Mouse (Mus musculus): ENCODE results near the gene Olfr922. TPM values are rescaled to one million over a fixed set of nuclear protein-coding genes. Genes with fewer than 3 reads are reported as not detected.

Olfr922 gene
- total and polyA plus RNA-seq, 3 experiments, result not detected

- Histone ChIP-seq H3K36me3 (ENCODE audit: control insufficient read depth in 1 of 2, insufficient read depth in 2 of 2, low read length in 2 of 2) (0 out of 4 replicates have a peak, but pooled peaks cover 0 to 2% of the 10 kb centered on the region in 2 experiments), H3K9ac (ENCODE audit: control insufficient read depth, low read depth, low read length, poor library complexity, severe bottlenecking) (no peak overlapping the region), H3K79me2 (ENCODE audit: control insufficient read depth, insufficient read depth, low read length, poor library complexity) (no peaks in the 10 kb centered on the region), H3K27me3 (ENCODE audit: control insufficient read depth in 1 of 2, insufficient read depth in 2 of 2, low read length in 2 of 2) (no peaks in the 10 kb centered on the region), H3K9me3 (replicated peaks; ENCODE audit: insufficient read depth, low read length) (no peaks in the 10 kb centered on the region), H3K4me3 (ENCODE audit: control insufficient read depth in 1 of 2, insufficient read depth in 1 of 2, low read depth in 2 of 2, low read length in 2 of 2) (no peak overlapping the region), H3K27ac (ENCODE audit: control insufficient read depth, low read depth, low read length) (no peak overlapping the region), H3K4me1 (ENCODE audit: control insufficient read depth in 1 of 2, insufficient read depth in 2 of 2, low read length in 2 of 2) (no peaks in the 10 kb centered on the region; a peak in 1 of 4 replicates)
- TF ChIP-seq ELF1 (IDR thresholded peaks at IDR 0.05; ENCODE audit: low read depth, low read length), result no peak
- TF ChIP-seq EP300 (IDR thresholded peaks at IDR 0.05; ENCODE audit: low read depth in 1 of 2, low read length in 2 of 2), result 0 out of 4 replicates have a peak, but pooled peaks of 1 of the 2 experiments have one; percentile 7
- peak; percentile 38 for DNase-seq (ENCODE audit: low read depth, low spot score)
Observed at GRCm38 (mm10) chr9:38815458-38815986, 1.1 kb downstream of the Olfr922 start.

GRCm38 (mm10) chr9:38826245-38826644 is 11.8 kb downstream of the Olfr922 start, which contains the start of gene Olfr923:
TSS of gene Olfr923 (plus strand) at chr9:38826545.
- Histone ChIP-seq H3K79me2 (ENCODE audit: control insufficient read depth, insufficient read depth, low read length, poor library complexity) (no peaks in the 10 kb centered on the region), H3K4me3 (ENCODE audit: control insufficient read depth in 1 of 2, insufficient read depth in 1 of 2, low read depth in 2 of 2, low read length in 2 of 2) (no peak within 1 kb of the TSS), H3K36me3 (ENCODE audit: control insufficient read depth in 1 of 2, insufficient read depth in 2 of 2, low read length in 2 of 2) (no peaks in the 10 kb centered on the region), H3K27ac (ENCODE audit: control insufficient read depth, low read depth, low read length) (no peak within 1 kb of the TSS), H3K9me3 (replicated peaks; ENCODE audit: insufficient read depth, low read length) (no peaks in the 10 kb centered on the region), H3K27me3 (ENCODE audit: control insufficient read depth in 1 of 2, insufficient read depth in 2 of 2, low read length in 2 of 2) (no peaks in the 10 kb centered on the region), H3K4me1 (ENCODE audit: control insufficient read depth in 1 of 2, insufficient read depth in 2 of 2, low read length in 2 of 2) (no peaks in the 10 kb centered on the region), H3K9ac (ENCODE audit: control insufficient read depth, low read depth, low read length, poor library complexity, severe bottlenecking) (no peak within 1 kb of the TSS)
- TF ChIP-seq POLR2AphosphoS5 (IDR thresholded peaks at IDR 0.05; ENCODE audit: borderline replicate concordance, low read depth, low read length), result no peak
- TF ChIP-seq POLR2A (IDR thresholded peaks at IDR 0.05; ENCODE audit: control insufficient read depth in 1 of 2, insufficient read depth in 1 of 2, low read depth in 1 of 2, low read length in 2 of 2, poor library complexity in 1 of 2), result no peak
- no peak for TF ChIP-seq ETS1 (IDR thresholded peaks at IDR 0.05; ENCODE audit: low read depth, low read length)
- no peak for TF ChIP-seq GABPA (IDR thresholded peaks at IDR 0.05; ENCODE audit: low read depth, low read length)
- TF ChIP-seq ZC3H11A (IDR thresholded peaks at IDR 0.05; ENCODE audit: low read depth, low read length), result no peak
- no peak for TF ChIP-seq SMC3 (IDR thresholded peaks at IDR 0.05; ENCODE audit: low read depth, low read length)
- no peak for TF ChIP-seq CHD1 (IDR thresholded peaks at IDR 0.05; ENCODE audit: low read depth, low read length)
- no peak for TF ChIP-seq CHD2 (IDR thresholded peaks at IDR 0.05; ENCODE audit: low read length)
- TF ChIP-seq MAX (IDR thresholded peaks at IDR 0.05; ENCODE audit: low read length), result no peak
- no peak for TF ChIP-seq RAD21 (IDR thresholded peaks at IDR 0.05; ENCODE audit: low read depth, low read length)
- TF ChIP-seq CTCF (IDR thresholded peaks at IDR 0.05 in 2 of 3, conservative IDR thresholded peaks at IDR 0.05 in 1 of 3; ENCODE audit: control insufficient read depth in 1 of 3, insufficient read depth in 1 of 3, low read depth in 2 of 3, low read length in 3 of 3, poor library complexity in 1 of 3, severe bottlenecking in 1 of 3), result no peak
- no peak for TF ChIP-seq ZKSCAN1 (IDR thresholded peaks at IDR 0.05; ENCODE audit: low read depth, low read length)
- no peak for TF ChIP-seq NELFE (IDR thresholded peaks at IDR 0.05; ENCODE audit: low read depth, low read length)
- no peak for DNase-seq (ENCODE audit: low read depth, low spot score)

- no peak overlapping the region for H3K27ac ChIP-seq (ENCODE audit: control insufficient read depth, low read depth, low read length)
- H3K4me1 ChIP-seq (ENCODE audit: control insufficient read depth in 1 of 2, insufficient read depth in 2 of 2, low read length in 2 of 2), result no peaks in the 10 kb centered on the region
- H3K9me3 ChIP-seq (replicated peaks; ENCODE audit: insufficient read depth, low read length), result no peaks in the 10 kb centered on the region
- no peaks in the 10 kb centered on the region for H3K79me2 ChIP-seq (ENCODE audit: control insufficient read depth, insufficient read depth, low read length, poor library complexity)
- no peak overlapping the region for H3K9ac ChIP-seq (ENCODE audit: control insufficient read depth, low read depth, low read length, poor library complexity, severe bottlenecking)
- H3K4me3 ChIP-seq (ENCODE audit: control insufficient read depth in 1 of 2, insufficient read depth in 1 of 2, low read depth in 2 of 2, low read length in 2 of 2), result no peak overlapping the region
- H3K27me3 ChIP-seq (ENCODE audit: control insufficient read depth in 1 of 2, insufficient read depth in 2 of 2, low read length in 2 of 2), result no peaks in the 10 kb centered on the region
- no peak for DNase-seq (ENCODE audit: low read depth, low spot score)
- no peaks in the 10 kb centered on the region for H3K36me3 ChIP-seq (ENCODE audit: control insufficient read depth in 1 of 2, insufficient read depth in 2 of 2, low read length in 2 of 2)
- TF ChIP-seq GATA1 (IDR thresholded peaks at IDR 0.05; ENCODE audit: low read depth, low read length) (no peak), TBP (IDR thresholded peaks at IDR 0.05; ENCODE audit: low read depth, low read length) (no peak), CHD1 (IDR thresholded peaks at IDR 0.05; ENCODE audit: low read depth, low read length) (no peak), MAZ (IDR thresholded peaks at IDR 0.05; ENCODE audit: low read depth, low read length) (no peak), MAX (IDR thresholded peaks at IDR 0.05; ENCODE audit: low read length) (no peak), USF1 (IDR thresholded peaks at IDR 0.05; ENCODE audit: low read depth, low read length) (no peak), ZC3H11A (IDR thresholded peaks at IDR 0.05; ENCODE audit: low read depth, low read length) (no peak), UBTF (IDR thresholded peaks at IDR 0.05; ENCODE audit: borderline replicate concordance, insufficient read depth, low read depth, low read length) (no peak), SIN3A (IDR thresholded peaks at IDR 0.05; ENCODE audit: low read length) (no peak), CTCF (IDR thresholded peaks at IDR 0.05 in 2 of 3, conservative IDR thresholded peaks at IDR 0.05 in 1 of 3; ENCODE audit: control insufficient read depth in 1 of 3, insufficient read depth in 1 of 3, low read depth in 2 of 3, low read length in 3 of 3, poor library complexity in 1 of 3, severe bottlenecking in 1 of 3) (no peak), POLR2A (IDR thresholded peaks at IDR 0.05; ENCODE audit: control insufficient read depth in 1 of 2, insufficient read depth in 1 of 2, low read depth in 1 of 2, low read length in 2 of 2, poor library complexity in 1 of 2) (no peak), ZKSCAN1 (IDR thresholded peaks at IDR 0.05; ENCODE audit: low read depth, low read length) (no peak), EP300 (IDR thresholded peaks at IDR 0.05; ENCODE audit: low read depth in 1 of 2, low read length in 2 of 2) (no peak), ELF1 (IDR thresholded peaks at IDR 0.05; ENCODE audit: low read depth, low read length) (no peak), POLR2AphosphoS2 (IDR thresholded peaks at IDR 0.05; ENCODE audit: low read length) (no peak), ZNF384 (IDR thresholded peaks at IDR 0.05; ENCODE audit: low read depth, low read length) (no peak), E2F4 (IDR thresholded peaks at IDR 0.05; ENCODE audit: borderline replicate concordance, low read depth, low read length) (no peak), MAFK (IDR thresholded peaks at IDR 0.05; ENCODE audit: borderline replicate concordance, low read depth, low read length) (no peak)
Observed at GRCm38 (mm10) chr9:38833027-38833426, 18.6 kb downstream of the Olfr922 start.
